Mouse (Mus musculus) retina, postnatal 7 days (tissue): ENCODE measurements around the gene Tex2.
A peak's percentile ranks its signal among the peaks of the same experiment; 100 is the strongest.
"Not testable (repeated sequence)": the region's sequence is repeated elsewhere in the genome, so short reads cannot be mapped to it uniquely, and the experiment has no call there.

Experiments used
- DNase-seq: peaks from one replicate; pipeline ENCODE4 v3.0.0-alpha.2; 2012; ENCODE audit warnings: low read depth, low spot score

Tex2 gene

GRCm38 (mm10) chr11:106612961-106613637 lies at the start of gene Tex2:
Gene Tex2, minus strand, starts transcription at chr11:106613423.
- DNase-seq, result peak; percentile 85

GRCm38 (mm10) chr11:106662634-106663407 lies 49.6 kb upstream of the Tex2 start:
- DNase-seq, result no peak

GRCm38 (mm10) chr11:106660453-106661081 lies 47.3 kb upstream of the Tex2 start:
- DNase-seq, result no peak

GRCm38 (mm10) chr11:106659598-106660295 lies 46.5 kb upstream of the Tex2 start:
- no peak for DNase-seq

GRCm38 (mm10) chr11:106658051-106658880 lies 45.0 kb upstream of the Tex2 start:
- DNase-seq, result no peak

- not testable (repeated sequence) for DNase-seq
Measured at GRCm38 (mm10) chr11:106656896-106657498, 43.8 kb upstream of the Tex2 start.

GRCm38 (mm10) chr11:106648347-106648746 lies 35.1 kb upstream of the Tex2 start:
- DNase-seq, result peak; percentile 63

GRCm38 (mm10) chr11:106642966-106643637 lies 29.9 kb upstream of the Tex2 start:
- DNase-seq, result no peak

- DNase-seq, result no peak
Measured at GRCm38 (mm10) chr11:106641580-106641979, 28.4 kb upstream of the Tex2 start.

GRCm38 (mm10) chr11:106640059-106640458 lies 26.8 kb upstream of the Tex2 start:
- DNase-seq, result no peak

- no peak for DNase-seq
Measured at GRCm38 (mm10) chr11:106639356-106639692, 26.1 kb upstream of the Tex2 start.

GRCm38 (mm10) chr11:106638551-106639355 lies 25.5 kb upstream of the Tex2 start:
- no peak for DNase-seq

- DNase-seq, result no peak
Measured at GRCm38 (mm10) chr11:106637754-106638153, 24.5 kb upstream of the Tex2 start.

GRCm38 (mm10) chr11:106635946-106636345 lies 22.7 kb upstream of the Tex2 start:
- DNase-seq, result no peak

GRCm38 (mm10) chr11:106634175-106634574 lies 21.0 kb upstream of the Tex2 start:
- not testable (repeated sequence) for DNase-seq

GRCm38 (mm10) chr11:106633456-106633855 lies 20.2 kb upstream of the Tex2 start:
- no peak for DNase-seq

GRCm38 (mm10) chr11:106627692-106628091 lies 14.5 kb upstream of the Tex2 start:
- DNase-seq, result peak; percentile 42

GRCm38 (mm10) chr11:106625577-106625976 lies 12.4 kb upstream of the Tex2 start:
- no peak for DNase-seq

- no peak for DNase-seq
Measured at GRCm38 (mm10) chr11:106623629-106624028, 10.4 kb upstream of the Tex2 start.
